Mouse (Mus musculus): ENCODE results near the gene Shisal2a.

Shisal2a gene

DNA sequence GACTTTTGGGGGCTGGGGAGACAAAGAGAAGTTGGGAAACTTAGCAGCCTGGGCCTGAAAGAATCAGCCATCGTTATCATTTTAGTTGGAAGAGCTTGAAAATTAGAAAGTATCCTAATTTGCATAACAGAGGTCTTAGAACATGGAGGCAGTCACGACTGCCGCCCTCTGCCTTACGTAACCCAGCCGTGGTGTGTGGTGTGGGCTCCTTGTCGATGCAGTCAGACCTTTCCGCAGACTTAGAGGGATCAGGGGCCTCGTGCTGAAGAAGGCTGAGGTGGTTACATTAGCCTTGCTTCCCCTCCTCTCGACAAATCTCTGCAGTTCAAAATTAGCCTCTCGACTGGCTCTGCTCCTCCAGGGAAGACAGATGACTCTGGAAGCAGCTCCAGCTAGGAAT lies 44.3 kb downstream of the Shisal2a start:
- DNase-seq (ENCODE audit: extremely low read depth, low read depth, low spot score): no peak

DNA sequence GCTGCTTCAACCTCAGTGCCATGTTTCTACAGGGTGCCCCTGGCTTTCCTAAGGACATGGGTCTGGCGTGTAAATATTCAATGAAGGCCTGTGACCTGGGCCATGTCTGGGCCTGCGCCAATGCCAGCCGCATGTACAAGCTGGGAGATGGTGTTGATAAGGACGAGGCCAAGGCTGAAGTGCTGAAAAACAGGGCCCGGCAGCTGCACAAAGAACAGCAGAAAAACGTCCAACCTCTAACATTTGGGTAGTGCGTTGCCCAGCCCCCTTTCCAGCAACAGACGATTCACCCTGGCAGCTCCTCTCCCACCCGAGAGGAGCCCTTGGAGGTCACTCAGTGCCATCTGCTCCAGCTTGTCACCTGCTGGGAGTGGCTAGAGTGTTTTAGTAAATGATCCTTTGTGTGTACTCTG lies 44.8 kb downstream of the Shisal2a start:
- no peak for DNase-seq (ENCODE audit: extremely low read depth, low read depth, low spot score)

DNA sequence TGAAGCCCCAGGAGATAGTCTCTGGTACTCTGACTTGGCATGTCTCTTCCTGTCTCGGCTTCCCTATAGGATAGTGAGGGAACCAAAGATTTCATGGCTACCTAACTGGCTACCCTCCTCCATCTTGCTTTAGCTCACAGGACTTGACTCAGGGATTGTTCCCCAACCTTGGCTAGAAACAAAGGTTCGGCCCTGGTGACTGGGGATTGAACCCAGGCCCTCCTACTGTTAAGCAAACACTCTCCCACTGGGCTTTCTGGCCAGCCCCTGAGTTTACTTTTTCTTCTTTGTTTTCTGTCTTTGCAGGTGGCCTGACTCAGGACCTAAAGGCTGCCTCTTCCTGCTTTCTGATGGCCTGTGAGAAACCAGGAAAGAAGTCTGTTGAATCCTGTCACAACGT lies 45.3 kb downstream of the Shisal2a start:
- no peak for DNase-seq (ENCODE audit: extremely low read depth, low read depth, low spot score)

DNA sequence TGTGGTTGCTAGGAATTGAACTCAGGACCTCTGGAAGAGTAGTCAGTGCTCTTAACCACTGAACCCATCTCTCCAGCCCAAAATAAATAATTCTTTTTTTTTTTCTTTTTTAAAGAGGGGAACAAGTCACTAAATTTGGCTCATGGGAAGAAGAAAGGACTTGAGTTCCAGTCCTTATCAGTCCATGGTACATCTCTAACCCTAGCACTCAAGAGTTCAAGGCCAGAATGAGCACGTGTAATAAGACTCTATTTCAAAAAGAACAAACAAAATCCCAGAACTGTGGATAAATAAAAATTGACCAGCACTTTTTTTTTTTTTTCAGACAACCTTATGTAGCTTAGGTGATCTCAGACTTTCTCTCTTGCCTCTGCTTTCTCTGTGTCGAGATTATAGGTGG lies 46.4 kb downstream of the Shisal2a start:
- DNase-seq (ENCODE audit: extremely low read depth, low read depth, low spot score): no peak

DNA sequence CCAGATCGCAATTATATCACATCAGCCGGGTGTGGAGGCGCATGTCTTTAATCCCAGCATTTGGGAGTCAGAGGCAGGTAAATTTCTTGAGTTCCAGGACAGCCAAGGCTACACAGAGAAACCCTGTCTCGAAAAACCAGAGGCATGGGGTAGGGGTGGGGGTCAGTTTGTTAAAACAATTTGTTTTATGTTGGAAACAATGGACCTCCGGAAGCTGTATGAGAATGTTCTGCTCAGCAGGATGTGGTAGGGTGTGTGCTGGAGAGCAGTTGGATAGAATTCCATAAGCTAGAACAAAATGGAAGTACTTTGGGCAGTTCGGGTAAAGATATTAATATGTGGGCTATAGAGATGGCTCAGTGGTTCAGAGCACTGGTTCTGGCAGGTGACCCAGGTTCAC lies 47.7 kb downstream of the Shisal2a start:
- DNase-seq (ENCODE audit: extremely low read depth, low read depth, low spot score): no peak

DNA sequence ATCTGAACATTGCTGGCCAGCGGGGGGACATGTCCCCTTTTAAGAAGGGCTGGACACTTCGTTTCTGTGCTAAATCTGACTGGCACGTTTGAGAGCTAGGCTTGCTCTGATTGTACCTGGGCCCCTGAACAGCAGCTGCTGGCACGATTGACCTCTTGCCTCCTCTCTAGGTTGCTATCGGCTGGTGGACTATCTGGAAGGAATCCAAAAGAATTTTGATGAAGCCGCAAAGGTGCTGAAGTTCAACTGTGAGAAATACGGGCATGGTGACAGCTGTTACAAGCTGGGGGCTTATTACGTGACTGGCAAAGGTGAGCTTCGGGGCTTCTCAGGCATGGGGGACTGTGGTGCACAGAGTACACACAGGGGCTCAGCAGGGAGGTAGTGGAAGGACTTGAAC lies 51.1 kb downstream of the Shisal2a start:
- no peak for DNase-seq (ENCODE audit: extremely low read depth, low read depth, low spot score)

DNA sequence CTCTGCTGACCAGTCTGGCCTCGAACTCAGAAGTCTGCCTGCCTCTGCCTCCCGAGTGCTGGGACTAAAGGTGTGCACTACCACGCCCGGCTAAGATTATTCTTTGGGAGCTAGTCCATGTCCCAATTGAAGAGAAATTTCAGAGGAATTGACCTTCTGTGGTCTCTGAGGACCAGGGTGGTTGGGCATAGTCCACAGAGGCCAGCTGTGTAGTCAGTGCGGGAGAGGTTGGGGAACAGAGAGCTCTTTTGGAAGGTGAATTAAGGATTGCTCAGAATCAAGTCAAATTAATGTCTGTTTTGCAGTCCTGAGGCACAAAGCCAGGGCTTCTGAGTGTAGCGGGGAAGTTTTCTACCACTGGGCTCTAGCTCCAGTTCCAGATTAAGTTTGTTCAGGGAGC lies 53.3 kb downstream of the Shisal2a start:
- DNase-seq (ENCODE audit: extremely low read depth, low read depth, low spot score): no peak

DNA sequence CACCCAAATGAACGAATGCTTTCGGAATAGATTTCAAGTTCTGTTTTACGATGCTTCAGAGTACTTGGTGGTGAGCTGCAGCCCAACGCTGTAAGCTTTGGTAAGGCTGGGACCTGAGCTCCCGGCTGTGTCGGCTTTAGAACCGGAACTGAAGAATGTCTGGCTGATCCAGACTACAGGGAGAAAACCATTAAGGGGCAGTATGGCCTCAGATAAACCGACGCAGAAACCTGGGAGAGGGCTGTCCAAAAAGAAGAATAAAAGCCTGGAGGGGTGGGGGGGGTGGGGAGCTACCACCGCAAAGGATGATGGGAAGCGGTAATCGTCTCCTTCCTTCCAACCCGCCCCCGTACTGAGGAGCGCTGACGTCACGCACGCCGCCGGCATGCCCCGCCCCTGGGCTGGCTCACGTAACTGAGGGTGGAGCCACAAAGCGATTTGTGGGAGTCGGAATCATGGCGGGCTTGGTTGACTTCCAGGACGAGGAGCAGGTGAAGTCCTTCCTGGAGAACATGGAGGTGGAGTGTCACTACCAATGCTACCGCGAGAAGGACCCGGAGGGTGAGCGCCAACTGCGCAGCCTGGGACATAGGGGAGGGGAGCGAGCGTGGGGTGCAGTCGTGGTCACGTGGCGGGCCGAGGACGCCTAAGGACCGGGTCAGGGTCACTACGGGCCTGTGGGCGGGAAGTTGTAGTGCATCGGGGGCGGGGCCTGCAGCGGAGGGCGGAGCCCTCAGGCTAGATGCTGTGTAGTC lies 55.2 kb downstream of the Shisal2a start, which contains the start of gene Coa7:
Gene Coa7 (plus strand): TSS at position 411 of the 755 bp plus-strand sequence.
- DNase-seq (ENCODE audit: extremely low read depth, low read depth, low spot score): peak; percentile 72

DNA sequence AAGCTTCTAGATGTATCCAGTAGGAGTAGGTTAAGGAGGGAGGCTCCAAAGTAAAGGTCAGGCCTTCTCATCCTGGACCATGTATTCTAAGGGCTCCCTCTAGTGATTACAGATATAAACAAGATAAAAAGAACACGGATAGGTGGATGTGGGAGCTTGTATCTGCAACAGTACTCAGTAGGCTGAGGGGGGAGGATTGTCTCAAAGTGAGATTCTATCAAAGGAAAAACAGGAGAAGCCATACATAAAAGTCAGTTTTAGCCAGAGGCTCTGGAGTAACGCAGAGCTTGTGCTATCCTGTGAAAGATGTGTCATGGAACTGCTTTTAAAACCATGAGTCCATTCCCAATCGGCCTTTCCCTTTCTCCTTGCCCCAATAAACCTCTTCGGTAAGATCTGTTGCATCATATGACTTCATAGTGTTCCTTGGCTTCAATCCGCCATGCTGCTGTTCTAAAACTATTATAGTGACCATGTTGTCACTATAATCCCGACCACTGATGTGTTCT lies 56.0 kb downstream of the Shisal2a start:
- DNase-seq (ENCODE audit: extremely low read depth, low read depth, low spot score): no peak

DNA sequence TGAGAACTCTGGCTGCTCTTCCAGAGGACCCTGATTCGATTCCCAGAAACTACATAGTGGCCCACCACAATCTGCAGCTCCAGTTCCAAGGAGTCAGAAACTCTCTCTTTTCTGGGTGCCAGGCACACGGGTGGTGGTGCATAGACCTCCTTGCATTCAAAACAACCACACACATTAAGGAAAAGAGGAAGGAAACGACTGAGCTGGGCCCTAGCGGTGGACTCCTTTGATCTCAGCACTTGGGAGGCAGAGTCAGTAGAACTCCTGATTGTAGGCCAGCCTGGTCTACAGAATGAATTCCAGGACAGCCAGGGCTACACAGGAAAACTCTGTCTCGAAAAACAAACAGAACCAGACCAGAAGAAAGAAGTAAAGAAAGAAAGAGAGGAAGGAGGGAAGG lies 59.6 kb downstream of the Shisal2a start:
- DNase-seq (ENCODE audit: extremely low read depth, low read depth, low spot score): no peak

DNA sequence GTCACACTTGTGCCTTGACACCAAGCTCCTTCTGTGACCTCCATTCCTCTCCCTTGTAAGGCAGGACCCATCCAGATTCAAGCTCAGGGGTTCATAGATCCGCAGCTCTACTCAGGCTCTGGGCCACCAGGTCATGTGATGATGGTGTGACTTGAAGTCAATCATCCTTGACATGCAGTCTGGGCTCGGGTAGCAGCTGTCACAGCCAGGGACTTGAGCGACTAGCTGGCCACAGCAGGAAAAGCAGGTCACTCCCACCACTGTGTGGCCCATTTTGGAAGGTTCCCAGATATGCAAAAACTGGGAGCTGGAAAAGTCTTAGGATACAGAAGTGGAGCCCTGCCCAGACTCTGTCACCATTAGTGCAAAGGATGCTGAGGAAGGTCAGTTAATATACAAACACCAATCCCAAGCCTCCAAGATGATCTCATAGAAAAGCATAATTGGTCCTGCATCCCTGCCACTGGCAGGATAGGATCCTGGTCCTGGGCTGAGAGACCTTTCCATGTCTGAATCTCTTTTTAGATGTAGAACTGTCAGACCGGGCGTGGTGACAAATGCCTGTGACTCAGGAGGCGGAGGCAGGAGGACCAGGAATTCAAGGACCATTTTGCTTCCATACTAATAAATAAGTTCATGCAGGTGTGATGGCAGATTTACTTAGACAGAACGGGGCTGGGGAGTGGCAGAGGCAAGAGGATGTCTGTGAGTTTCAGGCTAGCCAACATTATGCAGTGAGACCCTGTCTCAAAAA lies 62.3 kb downstream of the Shisal2a start:
- DNase-seq (ENCODE audit: extremely low read depth, low read depth, low spot score): no peak

DNA sequence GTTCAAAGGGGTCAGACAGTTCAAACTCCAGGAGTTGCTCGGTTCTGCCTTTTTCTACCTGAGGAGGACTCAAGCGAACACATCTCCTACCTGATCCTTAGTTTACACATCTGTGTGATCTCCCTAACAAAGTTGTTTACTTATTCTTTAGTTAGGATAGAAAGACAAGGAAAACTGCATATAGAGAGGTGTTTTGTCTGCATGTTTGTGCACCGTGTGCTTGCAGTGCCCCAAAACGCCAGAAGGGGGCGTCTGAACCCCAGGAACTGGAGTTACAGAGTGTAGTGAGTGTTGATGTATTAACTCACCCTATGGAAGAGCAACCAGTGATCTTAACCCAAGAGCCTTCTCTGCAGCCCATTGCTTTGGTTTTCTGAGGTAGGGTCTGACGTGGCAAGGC lies 63.4 kb downstream of the Shisal2a start:
- DNase-seq (ENCODE audit: extremely low read depth, low read depth, low spot score): no peak

DNA sequence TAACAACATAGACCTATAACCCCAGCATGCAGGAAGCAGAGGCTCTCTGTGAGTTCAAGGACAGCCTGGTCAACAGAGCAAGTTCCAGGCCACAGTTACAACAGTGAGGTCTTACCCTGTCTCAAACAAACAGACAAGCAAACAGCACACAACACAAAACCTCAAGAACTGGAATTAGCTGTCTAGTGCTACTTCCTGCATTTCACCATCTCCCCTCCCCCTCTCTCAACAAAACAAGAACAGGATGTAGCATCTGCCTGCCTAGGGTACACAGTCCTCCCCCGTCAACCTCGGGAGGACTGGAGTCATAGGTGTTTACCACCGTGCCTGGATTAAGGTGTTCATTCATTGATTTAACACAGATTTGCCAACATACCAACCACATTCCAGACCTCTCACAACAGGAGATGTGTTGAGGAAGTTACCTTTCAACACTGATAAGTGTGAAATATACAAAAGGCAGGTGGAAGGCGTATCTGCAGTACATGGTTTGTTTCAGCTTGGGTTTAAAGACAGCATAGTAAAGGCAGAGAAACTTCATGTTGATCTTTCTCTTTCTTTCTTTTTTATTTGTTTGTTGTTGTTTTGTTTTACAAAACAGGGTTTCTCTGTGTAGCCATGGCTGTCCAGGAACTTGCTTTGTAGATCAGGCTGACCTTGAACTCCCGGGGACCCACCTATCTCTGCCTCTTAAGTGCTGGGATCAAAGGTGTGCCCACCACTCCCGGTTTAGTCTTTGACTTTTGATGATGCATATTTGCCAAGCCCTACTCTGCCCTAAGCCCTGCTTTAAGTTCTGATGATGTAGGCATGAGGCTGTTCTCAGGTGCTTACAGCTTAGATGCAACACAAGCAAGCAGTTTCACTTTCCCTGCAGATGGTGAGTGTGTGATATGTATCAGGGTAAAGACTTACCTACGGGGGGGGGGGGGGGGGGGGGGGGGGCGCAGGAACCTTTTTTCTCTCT lies 64.2 kb downstream of the Shisal2a start:
- DNase-seq (ENCODE audit: extremely low read depth, low read depth, low spot score): no peak

All from fat pad, adult 2 months (tissue).